Mouse (Mus musculus) CH12.LX (cell line): ENCODE data around the gene Vax2. TPM values are rescaled to one million over a fixed set of nuclear protein-coding genes. Genes with fewer than 3 reads are reported as not detected.

ENCODE experiments used
- DNase-seq: peaks from one replicate; pipeline ENCODE4 v3.0.0-alpha.2; 2013; ENCODE audit errors: extremely low read depth
- H3K27ac ChIP-seq: 2 replicates; pipeline ENCODE4 v1.5.1; 2012; ENCODE audit warnings: low read depth, mild to moderate bottlenecking, control low read depth, moderate library complexity; ENCODE audit not compliant: insufficient read depth
- H3K27me3 ChIP-seq: replicated peaks from 2 replicates; pipeline ENCODE3; 2012; ENCODE audit warnings: inconsistent platforms
- H3K36me3 ChIP-seq, 2 experiments: replicated peaks in 1 of 2; 2 replicates each; pipeline versions ENCODE3 to v1.6.1; 2012; ENCODE audit warnings: inconsistent platforms in 1 of 2, low read length in 1 of 2, mild to moderate bottlenecking in 1 of 2, mixed read lengths in 1 of 2, moderate library complexity in 1 of 2; ENCODE audit not compliant: control insufficient read depth in 1 of 2, insufficient read depth in 1 of 2
- H3K4me1 ChIP-seq, 2 experiments: 2 replicates each; pipeline ENCODE4 v1.6.1; 2012; ENCODE audit warnings: inconsistent platforms in 1 of 2, moderate library complexity in 1 of 2; ENCODE audit not compliant: insufficient read depth in 2 of 2, control insufficient read depth in 1 of 2
- H3K4me2 ChIP-seq: 2 replicates; pipeline ENCODE4 v1.6.1; 2012; ENCODE audit warnings: low read depth, mild to moderate bottlenecking, control low read depth; ENCODE audit not compliant: poor library complexity, insufficient read depth, severe bottlenecking
- H3K4me3 ChIP-seq, 3 experiments: fragments of 150-350 bp in 1 of 3; sonication (generic) in 1 of 3; replicated peaks in 1 of 3; 2 replicates each; pipeline versions ENCODE3 to v1.5.1; 2011 to 2012; ENCODE audit warnings: low read depth in 2 of 3, low read length in 2 of 3, mild to moderate bottlenecking in 2 of 3, moderate library complexity in 2 of 3, control low read depth in 1 of 3, improper control_type of control experiment in 1 of 3, inconsistent platforms in 1 of 3, mixed read lengths in 1 of 3; ENCODE audit not compliant: poor library complexity in 1 of 3
- H3K79me2 ChIP-seq: replicated peaks from 2 replicates; pipeline ENCODE4 v1.6.1; 2012; ENCODE audit warnings: mild to moderate bottlenecking, moderate library complexity; ENCODE audit not compliant: control insufficient read depth, poor library complexity, insufficient read depth, severe bottlenecking; ENCODE audit errors: extremely low read depth
- H3K9ac ChIP-seq: 2 replicates; pipeline ENCODE4 v1.6.1; 2012; ENCODE audit warnings: low read depth, mild to moderate bottlenecking, control low read depth, moderate library complexity; ENCODE audit not compliant: insufficient read depth
- H3K9me3 ChIP-seq: replicated peaks from 2 replicates; pipeline ENCODE3; 2012; ENCODE audit warnings: low read length, inconsistent platforms, mixed read lengths
- BHLHE40 ChIP-seq: IDR thresholded peaks from 2 replicates; pipeline ENCODE4 v1.6.1; 2011; ENCODE audit warnings: mild to moderate bottlenecking, low read depth, low read length, improper control_type of control experiment
- CHD2 ChIP-seq: IDR thresholded peaks from 2 replicates; pipeline ENCODE4 v1.6.1; 2011; ENCODE audit warnings: low read length, improper control_type of control experiment
- CTCF ChIP-seq, 2 experiments: IDR thresholded peaks in 1 of 2; conservative IDR thresholded peaks in 1 of 2; 2 replicates each; pipeline ENCODE4 v1.5.1; 2011 to 2012; ENCODE audit warnings: low read depth in 2 of 2, low read length in 2 of 2, improper control_type of control experiment in 1 of 2, inconsistent platforms in 1 of 2, mild to moderate bottlenecking in 1 of 2, moderate library complexity in 1 of 2
- E2F4 ChIP-seq: IDR thresholded peaks from 2 replicates; pipeline ENCODE4 v1.6.1; 2011; ENCODE audit warnings: low read depth, low read length, improper control_type of control experiment; ENCODE audit not compliant: insufficient replicate concordance
- ELF1 ChIP-seq: IDR thresholded peaks from 2 replicates; pipeline ENCODE4 v1.6.1; 2014; ENCODE audit warnings: low read depth, mild to moderate bottlenecking, inconsistent platforms, low read length, improper control_type of control experiment
- HCFC1 ChIP-seq: IDR thresholded peaks from 2 replicates; pipeline ENCODE4 v1.6.1; 2012; ENCODE audit warnings: low read depth, mild to moderate bottlenecking, inconsistent platforms, low read length, improper control_type of control experiment
- JUN ChIP-seq: IDR thresholded peaks from 2 replicates; pipeline ENCODE4 v1.6.1; 2011; ENCODE audit warnings: low read depth, mild to moderate bottlenecking, low read length, improper control_type of control experiment, moderate library complexity; ENCODE audit not compliant: insufficient read depth
- JUND ChIP-seq: conservative IDR thresholded peaks from 2 replicates; pipeline ENCODE4 v1.6.1; 2011; ENCODE audit warnings: low read depth, low read length, improper control_type of control experiment
- MAFK ChIP-seq: IDR thresholded peaks from 2 replicates; pipeline ENCODE4 v1.6.1; 2011; ENCODE audit warnings: low read length, improper control_type of control experiment; ENCODE audit not compliant: insufficient replicate concordance
- MAZ ChIP-seq: IDR thresholded peaks from 2 replicates; pipeline ENCODE4 v1.6.1; 2012; ENCODE audit warnings: low read depth, mild to moderate bottlenecking, inconsistent platforms, low read length, improper control_type of control experiment, moderate library complexity
- MEF2A ChIP-seq: IDR thresholded peaks from 2 replicates; pipeline ENCODE4 v1.6.1; 2014; ENCODE audit warnings: low read depth, mild to moderate bottlenecking, inconsistent platforms, low read length, improper control_type of control experiment, borderline replicate concordance
- MXI1 ChIP-seq: IDR thresholded peaks from 2 replicates; pipeline ENCODE4 v1.6.1; 2011; ENCODE audit warnings: mild to moderate bottlenecking, low read depth, low read length, improper control_type of control experiment
- NRF1 ChIP-seq: IDR thresholded peaks from 2 replicates; pipeline ENCODE4 v1.6.1; 2014; ENCODE audit warnings: low read depth, mild to moderate bottlenecking, inconsistent platforms, low read length, improper control_type of control experiment, moderate library complexity
- PAX5 ChIP-seq: IDR thresholded peaks from 2 replicates; pipeline ENCODE4 v1.6.1; 2012; ENCODE audit warnings: low read length, inconsistent platforms, mixed read lengths
- POLR2A ChIP-seq: IDR thresholded peaks from 2 replicates; pipeline ENCODE4 v1.6.1; 2011; ENCODE audit warnings: low read depth, mild to moderate bottlenecking, improper control_type of control experiment, low read length
- POLR2AphosphoS2 ChIP-seq: IDR thresholded peaks from 2 replicates; pipeline ENCODE4 v1.6.1; 2011; ENCODE audit warnings: low read depth, low read length, improper control_type of control experiment
- RAD21 ChIP-seq: IDR thresholded peaks from 2 replicates; pipeline ENCODE4 v1.6.1; 2011; ENCODE audit warnings: low read depth, mild to moderate bottlenecking, low read length, improper control_type of control experiment, moderate library complexity
- RCOR1 ChIP-seq: conservative IDR thresholded peaks from 2 replicates; pipeline ENCODE4 v1.6.1; 2012; ENCODE audit warnings: low read depth, mild to moderate bottlenecking, inconsistent platforms, low read length, improper control_type of control experiment
- SIN3A ChIP-seq: IDR thresholded peaks from 2 replicates; pipeline ENCODE4 v1.6.1; 2012; ENCODE audit warnings: low read length, improper control_type of control experiment, inconsistent platforms
- SMC3 ChIP-seq: IDR thresholded peaks from 2 replicates; pipeline ENCODE4 v1.6.1; 2011; ENCODE audit warnings: low read depth, low read length, improper control_type of control experiment
- UBTF ChIP-seq: IDR thresholded peaks from 2 replicates; pipeline ENCODE4 v1.6.1; 2012; ENCODE audit warnings: low read depth, mild to moderate bottlenecking, inconsistent platforms, low read length, improper control_type of control experiment, moderate library complexity
- USF1 ChIP-seq: IDR thresholded peaks from 2 replicates; pipeline ENCODE4 v1.6.1; 2014; ENCODE audit warnings: low read depth, mild to moderate bottlenecking, inconsistent platforms, low read length, improper control_type of control experiment
- USF2 ChIP-seq: conservative IDR thresholded peaks from 2 replicates; pipeline ENCODE4 v1.6.1; 2011; ENCODE audit warnings: low read depth, low read length, improper control_type of control experiment
- ZC3H11A ChIP-seq: IDR thresholded peaks from 2 replicates; pipeline ENCODE4 v1.6.1; 2012; ENCODE audit warnings: low read depth, mild to moderate bottlenecking, inconsistent platforms, low read length, improper control_type of control experiment
- ZMIZ1 ChIP-seq: IDR thresholded peaks from 2 replicates; pipeline ENCODE4 v1.6.1; 2012; ENCODE audit warnings: low read depth, mild to moderate bottlenecking, inconsistent platforms, low read length, improper control_type of control experiment
- ZNF384 ChIP-seq: IDR thresholded peaks from 2 replicates; pipeline ENCODE4 v1.6.1; 2012; ENCODE audit warnings: low read depth, low read length, improper control_type of control experiment, inconsistent platforms
- dilution Hi-C: fragments of 300-500 bp; cut with MboI; formaldehyde crosslinking; loops from 2 replicates; pipeline ENCODE4 v1.14.3; 2020; ENCODE audit warnings: low sequenced_read_pairs; ENCODE audit not compliant: extremely low pct_unique_long_range_greater_than_20kb, extremely low pct_ligation_motif_present
- in situ Hi-C: fragments of 300-500 bp; cut with MboI; formaldehyde crosslinking; loops from 3 replicates; pipeline ENCODE4 v1.14.3; 2019; ENCODE audit warnings: low sequenced_read_pairs, low pct_ligation_motif_present, low pct_unique_long_range_greater_than_20kb, mixed read lengths
- polyA plus RNA-seq: library from polyadenylated mRNA; unstranded; fragments of >175 nt; gene quantifications from 2 replicates; pipeline ENCODE4 v1.2.1, GENCODE M21; 2012; ENCODE audit warnings: low read depth; ENCODE audit not compliant: insufficient read length
- total RNA-seq, 2 experiments: library from RNA; depleted of rRNA; stranded (reverse); fragments of 300-350 nt in 1 of 2; fragments of >200 nt in 1 of 2; gene quantifications; 2 replicates each; pipeline ENCODE4 v1.2.3; 2012 to 2014

Vax2 gene
- total and polyA plus RNA-seq, 3 experiments, result not detected

DNA sequence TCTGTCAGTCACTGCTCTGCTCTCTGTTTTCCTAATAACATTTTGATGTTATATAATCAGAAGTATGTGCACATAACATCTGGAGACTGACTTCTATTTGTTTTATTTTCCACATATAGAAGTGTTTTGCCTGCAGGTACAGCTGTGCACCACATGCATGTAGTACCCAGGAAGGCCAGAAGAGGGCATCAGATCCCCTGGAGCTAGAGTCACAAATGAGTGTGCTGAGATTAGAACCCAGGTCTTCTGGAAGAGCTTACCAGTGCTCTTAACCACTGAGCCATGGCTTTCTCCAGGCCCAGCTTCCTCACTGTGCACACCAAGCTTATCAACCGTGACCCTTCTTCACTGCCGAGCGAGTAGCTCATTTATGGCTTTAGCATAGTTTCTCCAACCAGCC is 17.4 kb downstream of the Vax2 start:
- Histone ChIP-seq H3K4me3 (no peak overlapping the region), H3K9me3 (peaks cover 12% of the 10 kb centered on the region), H3K27ac (no peak overlapping the region), H3K27me3 (peaks cover 54% of the 10 kb centered on the region), H3K4me1 (no peaks in the 10 kb centered on the region), H3K79me2 (no peaks in the 10 kb centered on the region), H3K4me2 (no peak overlapping the region), H3K9ac (no peak overlapping the region), H3K36me3 (no peaks in the 10 kb centered on the region)
- TF ChIP-seq ZC3H11A, result no peak
- TF ChIP-seq CTCF (conservative IDR thresholded peaks at IDR 0.05 in 1 of 2, IDR thresholded peaks at IDR 0.05 in 1 of 2; ENCODE audit: low read depth in 2 of 2, low read length in 2 of 2), result peak; percentile 58 to 79
- TF ChIP-seq CHD2, result no peak
- peak; percentile 21; the same call in 1 of the 2 replicates for TF ChIP-seq SMC3
- peak; percentile 43 for DNase-seq
- dilution Hi-C loops (no loop called here), in situ Hi-C loops (no loop called here)

DNA sequence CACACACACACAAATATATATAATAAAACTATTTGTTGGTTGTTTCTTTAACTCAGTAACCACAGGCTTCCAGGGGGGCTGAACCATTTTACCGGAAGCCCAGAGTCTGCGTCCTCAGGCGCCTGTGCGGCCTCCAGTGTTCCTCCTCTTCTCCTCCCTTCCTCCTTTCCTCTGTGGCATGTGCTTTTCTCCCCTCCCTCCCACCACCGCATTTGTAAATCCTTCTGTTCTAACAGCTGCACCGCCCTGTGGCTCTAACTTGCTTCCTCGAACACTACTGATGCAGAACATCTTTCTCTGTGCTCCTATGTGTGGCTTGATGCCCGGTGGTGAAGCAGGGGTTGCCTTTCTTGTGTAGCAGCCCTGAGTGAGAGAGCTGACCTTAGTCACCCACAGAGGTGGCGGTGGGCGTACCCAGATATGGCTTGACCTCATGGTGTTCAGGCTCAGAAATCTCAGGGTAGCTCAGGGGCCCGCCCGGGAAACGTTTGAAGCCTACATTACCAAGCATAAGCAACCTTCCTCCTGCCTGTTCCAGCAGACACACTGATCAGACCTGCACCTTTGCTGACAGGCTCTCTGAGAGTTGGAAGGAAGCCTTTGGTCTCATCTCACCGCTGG is 18.4 kb downstream of the Vax2 start:
- no peaks in the 10 kb centered on the region for H3K79me2 ChIP-seq
- DNase-seq, result no peak
- no peaks in the 10 kb centered on the region for H3K4me1 ChIP-seq
- H3K27me3 ChIP-seq, result peaks cover 63% of the 10 kb centered on the region
- TF ChIP-seq PAX5 (no peak), CHD2 (no peak), NRF1 (no peak), ELF1 (no peak), BHLHE40 (no peak), USF1 (no peak), MXI1 (no peak)
- no peak overlapping the region for H3K4me2 ChIP-seq
- in situ Hi-C loops, result no loop called here
- peaks cover 22% of the 10 kb centered on the region for H3K9me3 ChIP-seq
- H3K9ac ChIP-seq, result no peak overlapping the region
- dilution Hi-C loops, result no loop called here
- H3K4me3 ChIP-seq, result no peak overlapping the region
- H3K27ac ChIP-seq, result no peak overlapping the region
- H3K36me3 ChIP-seq, result no peaks in the 10 kb centered on the region

DNA sequence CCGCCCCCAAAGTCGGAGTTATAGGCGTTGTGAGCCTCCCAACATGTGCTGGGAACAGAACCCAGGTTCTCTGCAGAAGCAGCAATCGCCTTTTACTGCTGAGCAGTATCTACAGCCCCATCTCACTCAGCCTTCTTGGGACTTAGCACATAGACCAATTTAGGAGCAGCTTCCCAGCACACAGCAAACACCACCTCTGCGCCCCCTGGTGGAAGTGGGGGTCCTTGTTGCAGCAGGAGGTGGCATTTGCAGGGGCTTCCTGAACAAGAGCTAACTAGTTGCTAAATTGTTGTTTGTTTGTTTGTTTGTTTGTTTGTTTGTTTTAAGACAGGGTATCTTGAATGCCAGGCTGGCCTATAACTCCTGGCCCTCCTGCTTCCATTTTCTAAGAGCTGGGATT is 20.1 kb downstream of the Vax2 start:
- Histone ChIP-seq H3K4me2 (no peak overlapping the region), H3K4me3 (no peak overlapping the region), H3K27me3 (peaks cover 75% of the 10 kb centered on the region), H3K27ac (no peak overlapping the region), H3K9me3 (peaks cover 27% of the 10 kb centered on the region), H3K4me1 (no peaks in the 10 kb centered on the region), H3K79me2 (no peaks in the 10 kb centered on the region), H3K9ac (no peak overlapping the region), H3K36me3 (no peaks in the 10 kb centered on the region)
- in situ Hi-C loops (no loop called here), dilution Hi-C loops (no loop called here)
- peak; percentile 60 for DNase-seq
- TF ChIP-seq MEF2A, result no peak
- no peak for TF ChIP-seq MAZ
- no peak for TF ChIP-seq JUN
- TF ChIP-seq JUND, result no peak
- TF ChIP-seq MAFK, result no peak
- TF ChIP-seq ZNF384, result 0 out of 2 replicates have a peak, but pooled peaks have one; percentile 11
- no peak for TF ChIP-seq USF2
- TF ChIP-seq HCFC1, result no peak
- no peak for TF ChIP-seq UBTF
- no peak for TF ChIP-seq ELF1
- no peak for TF ChIP-seq POLR2AphosphoS2
- no peak for TF ChIP-seq ZC3H11A
- no peak for TF ChIP-seq SIN3A
- no peak for TF ChIP-seq RCOR1
- peak; percentile 43 for TF ChIP-seq RAD21
- no peak for TF ChIP-seq E2F4
- TF ChIP-seq POLR2A, result no peak
- TF ChIP-seq USF1, result no peak
- peak; percentile 55 to 84 for TF ChIP-seq CTCF (conservative IDR thresholded peaks at IDR 0.05 in 1 of 2, IDR thresholded peaks at IDR 0.05 in 1 of 2; ENCODE audit: low read depth in 2 of 2, low read length in 2 of 2)
- no peak for TF ChIP-seq ZMIZ1
